Mouse (Mus musculus): ENCODE results near the gene Tmem51. TPM values are rescaled to one million over a fixed set of nuclear protein-coding genes. Genes with fewer than 3 reads are reported as not detected.

Gene Tmem51
- polyA plus RNA-seq, 1 experiment from 2014 or later: 12.3 TPM

DNA sequence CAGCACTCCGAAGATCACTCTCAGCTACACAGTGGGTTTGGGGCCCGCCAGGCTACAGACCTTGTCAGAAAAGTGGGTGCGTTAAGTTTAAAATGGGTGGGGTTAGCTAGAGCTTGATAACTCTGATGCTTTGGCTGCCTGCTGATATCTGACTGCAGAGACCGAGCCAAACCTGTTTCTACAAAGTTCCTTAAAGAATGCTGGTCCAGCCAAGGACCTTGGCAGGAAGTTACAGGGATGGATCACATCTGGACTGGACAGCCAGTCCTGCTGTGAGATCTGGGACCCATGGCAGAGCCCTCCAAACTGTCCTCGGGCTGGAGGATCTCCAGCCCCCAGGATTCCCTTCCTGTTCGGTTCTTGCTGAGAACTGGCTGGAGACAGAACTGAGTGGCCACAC is 18.3 kb downstream of the Tmem51 start:
- Histone ChIP-seq H3K4me2 (no peak overlapping the region), H3K27ac (ENCODE audit: low read depth, low read length) (no peak overlapping the region), H3K9me3 (ENCODE audit: control insufficient read depth, low read length) (no peaks in the 10 kb centered on the region), H3K36me3 (ENCODE audit: control insufficient read depth, insufficient read depth, low read length) (no peaks in the 10 kb centered on the region), H3K4me1 (ENCODE audit: control insufficient read depth, insufficient read depth, low read length) (peaks cover 8% of the 10 kb centered on the region), H3K9ac (ENCODE audit: low read length) (no peak overlapping the region), H3K27me3 (ENCODE audit: control insufficient read depth, insufficient read depth, low read length) (peaks cover 7% of the 10 kb centered on the region; the same call in 1 of the 2 replicates), H3K4me3 (ENCODE audit: low read depth, low read length) (no peak overlapping the region)
- ATAC-seq (ENCODE audit: low FRiP score) (no peak), DNase-seq (ENCODE audit: low spot score, missing footprints) (no peak)
- WGBS: 78% methylated on average over 6 of the region's 6 CpGs

GRCm38 (mm10) chr4:142065270-142065669 is 18.8 kb downstream of the Tmem51 start:
- Histone ChIP-seq H3K36me3 (ENCODE audit: control insufficient read depth, insufficient read depth, low read length) (no peaks in the 10 kb centered on the region), H3K4me3 (ENCODE audit: low read depth, low read length) (no peak overlapping the region), H3K9ac (ENCODE audit: low read length) (no peak overlapping the region), H3K27ac (ENCODE audit: low read depth, low read length) (no peak overlapping the region), H3K27me3 (ENCODE audit: control insufficient read depth, insufficient read depth, low read length) (peaks cover 4% of the 10 kb centered on the region; the same call in 1 of the 2 replicates), H3K4me1 (ENCODE audit: control insufficient read depth, insufficient read depth, low read length) (peaks cover 8% of the 10 kb centered on the region), H3K4me2 (no peak overlapping the region), H3K9me3 (ENCODE audit: control insufficient read depth, low read length) (no peaks in the 10 kb centered on the region)
- WGBS: 74% methylated on average over 8 of the region's 8 CpGs
- no peak for DNase-seq (ENCODE audit: low spot score, missing footprints)
- no peak for ATAC-seq (ENCODE audit: low FRiP score)

DNA sequence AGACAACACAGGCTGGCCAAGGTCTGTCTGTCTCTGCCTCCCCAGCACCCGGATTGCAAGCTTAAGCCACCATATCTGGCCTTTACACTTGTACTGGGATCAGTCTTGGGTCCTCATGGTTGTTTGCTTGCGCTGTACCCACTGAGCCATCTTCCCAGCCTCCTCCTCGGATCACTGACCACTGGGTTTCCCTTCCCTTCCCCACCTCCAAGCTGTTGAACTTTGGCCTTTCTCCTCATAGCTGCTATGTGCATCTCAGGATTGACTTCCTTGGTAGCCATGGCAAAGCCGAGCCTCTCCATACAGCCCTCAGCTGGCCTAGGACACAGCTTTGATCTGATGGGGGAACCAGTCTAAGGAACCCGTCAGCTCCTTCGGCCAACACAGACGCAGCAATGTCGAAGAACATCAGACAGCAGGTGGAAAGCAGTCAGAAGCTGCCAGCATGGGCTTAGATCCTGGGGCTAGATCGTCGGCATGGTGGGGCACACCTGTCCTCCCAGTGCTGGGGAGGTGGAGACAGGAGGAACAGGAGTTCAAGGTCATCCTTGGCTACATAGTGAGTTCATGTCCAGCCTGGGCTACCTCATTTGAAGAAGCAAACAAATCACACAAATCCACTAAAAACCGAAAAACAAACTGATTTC is 19.4 kb downstream of the Tmem51 start:
- WGBS: 86% methylated on average over 11 of the region's 11 CpGs
- Histone ChIP-seq H3K4me1 (ENCODE audit: control insufficient read depth, insufficient read depth, low read length) (peaks cover 8% of the 10 kb centered on the region), H3K4me3 (ENCODE audit: low read depth, low read length) (no peak overlapping the region), H3K36me3 (ENCODE audit: control insufficient read depth, insufficient read depth, low read length) (no peaks in the 10 kb centered on the region), H3K27ac (ENCODE audit: low read depth, low read length) (no peak overlapping the region), H3K4me2 (no peak overlapping the region), H3K9me3 (ENCODE audit: control insufficient read depth, low read length) (no peaks in the 10 kb centered on the region), H3K9ac (ENCODE audit: low read length) (no peak overlapping the region), H3K27me3 (ENCODE audit: control insufficient read depth, insufficient read depth, low read length) (peaks cover 3% of the 10 kb centered on the region; the same call in 1 of the 2 replicates)
- DNase-seq (ENCODE audit: low spot score, missing footprints) (no peak), ATAC-seq (ENCODE audit: low FRiP score) (no peak)

DNA sequence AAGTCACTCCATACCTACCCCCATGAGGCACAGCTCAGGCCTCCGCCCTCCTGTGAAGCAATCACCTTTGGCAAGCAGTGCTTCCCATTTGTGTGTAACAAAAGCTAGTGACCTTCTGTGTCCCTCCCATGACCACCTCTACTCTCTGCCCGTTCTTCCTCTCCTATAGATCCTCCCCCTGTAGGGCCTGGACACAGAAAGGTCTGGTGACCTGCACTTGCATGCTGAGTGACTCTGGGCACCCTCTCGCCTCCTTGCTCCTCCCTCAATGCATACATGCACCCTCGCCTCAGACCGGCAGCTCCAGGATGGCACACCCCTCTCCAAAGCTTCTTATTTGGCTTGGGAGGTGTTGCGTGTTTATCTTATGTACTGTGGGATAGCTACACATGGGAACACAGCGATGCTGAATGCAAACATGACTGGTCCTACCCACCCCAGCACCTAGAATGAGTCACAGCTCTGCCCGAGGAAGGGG is 21.0 kb downstream of the Tmem51 start:
- H3K4me1 ChIP-seq (ENCODE audit: control insufficient read depth, insufficient read depth, low read length): no peaks in the 10 kb centered on the region
- no peaks in the 10 kb centered on the region for H3K9me3 ChIP-seq (ENCODE audit: control insufficient read depth, low read length)
- no peak overlapping the region for H3K4me3 ChIP-seq (ENCODE audit: low read depth, low read length)
- ATAC-seq (ENCODE audit: low FRiP score): no peak
- no peak overlapping the region for H3K27ac ChIP-seq (ENCODE audit: low read depth, low read length)
- no peaks in the 10 kb centered on the region for H3K36me3 ChIP-seq (ENCODE audit: control insufficient read depth, insufficient read depth, low read length)
- DNase-seq (ENCODE audit: low spot score, missing footprints): no peak
- no peak overlapping the region for H3K4me2 ChIP-seq
- WGBS: 87% methylated on average over 8 of the region's 8 CpGs
- H3K27me3 ChIP-seq (ENCODE audit: control insufficient read depth, insufficient read depth, low read length): no peaks in the 10 kb centered on the region
- no peak overlapping the region for H3K9ac ChIP-seq (ENCODE audit: low read length)

GRCm38 (mm10) chr4:142061485-142062240 is 22.4 kb downstream of the Tmem51 start:
- Histone ChIP-seq H3K36me3 (ENCODE audit: control insufficient read depth, insufficient read depth, low read length) (no peaks in the 10 kb centered on the region), H3K27me3 (ENCODE audit: control insufficient read depth, insufficient read depth, low read length) (no peaks in the 10 kb centered on the region), H3K4me3 (ENCODE audit: low read depth, low read length) (no peak overlapping the region), H3K9me3 (ENCODE audit: control insufficient read depth, low read length) (no peaks in the 10 kb centered on the region), H3K27ac (ENCODE audit: low read depth, low read length) (no peak overlapping the region), H3K4me1 (ENCODE audit: control insufficient read depth, insufficient read depth, low read length) (no peaks in the 10 kb centered on the region), H3K4me2 (no peak overlapping the region), H3K9ac (ENCODE audit: low read length) (no peak overlapping the region)
- no peak for DNase-seq (ENCODE audit: low spot score, missing footprints)
- no peak for ATAC-seq (ENCODE audit: low FRiP score)
- 78% methylated on average over 23 of the region's 23 CpGs for WGBS

GRCm38 (mm10) chr4:142060455-142061378 is 23.4 kb downstream of the Tmem51 start:
- Histone ChIP-seq H3K9me3 (ENCODE audit: control insufficient read depth, low read length) (no peaks in the 10 kb centered on the region), H3K4me3 (ENCODE audit: low read depth, low read length) (no peak overlapping the region), H3K4me1 (ENCODE audit: control insufficient read depth, insufficient read depth, low read length) (no peaks in the 10 kb centered on the region), H3K36me3 (ENCODE audit: control insufficient read depth, insufficient read depth, low read length) (no peaks in the 10 kb centered on the region), H3K27ac (ENCODE audit: low read depth, low read length) (no peak overlapping the region), H3K9ac (ENCODE audit: low read length) (no peak overlapping the region), H3K4me2 (no peak overlapping the region), H3K27me3 (ENCODE audit: control insufficient read depth, insufficient read depth, low read length) (no peaks in the 10 kb centered on the region)
- WGBS: 61% methylated on average over 18 of the region's 18 CpGs
- DNase-seq (ENCODE audit: low spot score, missing footprints): no peak
- no peak for ATAC-seq (ENCODE audit: low FRiP score)

DNA sequence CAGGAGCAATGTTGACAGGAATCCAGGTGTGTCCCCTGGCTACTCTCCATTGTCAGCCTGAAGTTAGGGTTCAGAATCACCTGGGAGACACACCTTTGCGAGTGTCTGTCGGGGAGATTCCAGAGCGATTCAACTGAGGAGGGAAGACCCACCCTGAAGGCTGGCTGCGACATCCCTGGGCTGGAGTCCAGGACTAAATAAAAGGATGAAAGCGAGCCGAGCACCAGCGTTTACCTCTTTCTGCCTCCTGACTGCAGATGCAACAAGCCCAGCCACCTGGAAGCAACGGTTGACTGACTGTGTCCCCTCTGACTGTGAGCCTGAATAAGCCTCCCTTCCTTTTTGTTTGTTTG is 24.3 kb downstream of the Tmem51 start:
- Histone ChIP-seq H3K4me1 (ENCODE audit: control insufficient read depth, insufficient read depth, low read length) (no peaks in the 10 kb centered on the region), H3K9me3 (ENCODE audit: control insufficient read depth, low read length) (no peaks in the 10 kb centered on the region), H3K27me3 (ENCODE audit: control insufficient read depth, insufficient read depth, low read length) (no peaks in the 10 kb centered on the region), H3K4me2 (no peak overlapping the region), H3K9ac (ENCODE audit: low read length) (no peak overlapping the region), H3K4me3 (ENCODE audit: low read depth, low read length) (no peak overlapping the region), H3K36me3 (ENCODE audit: control insufficient read depth, insufficient read depth, low read length) (no peaks in the 10 kb centered on the region), H3K27ac (ENCODE audit: low read depth, low read length) (no peak overlapping the region)
- WGBS: 86% methylated on average over 8 of the region's 8 CpGs
- ATAC-seq (ENCODE audit: low FRiP score) (no peak), DNase-seq (ENCODE audit: low spot score, missing footprints) (no peak)

GRCm38 (mm10) chr4:142059113-142059840 is 24.8 kb downstream of the Tmem51 start:
- Histone ChIP-seq H3K27ac (ENCODE audit: low read depth, low read length) (no peak overlapping the region), H3K4me1 (ENCODE audit: control insufficient read depth, insufficient read depth, low read length) (no peaks in the 10 kb centered on the region), H3K27me3 (ENCODE audit: control insufficient read depth, insufficient read depth, low read length) (no peaks in the 10 kb centered on the region), H3K9me3 (ENCODE audit: control insufficient read depth, low read length) (no peaks in the 10 kb centered on the region), H3K4me3 (ENCODE audit: low read depth, low read length) (no peak overlapping the region), H3K4me2 (no peak overlapping the region), H3K36me3 (ENCODE audit: control insufficient read depth, insufficient read depth, low read length) (no peaks in the 10 kb centered on the region), H3K9ac (ENCODE audit: low read length) (no peak overlapping the region)
- 75% methylated on average over 13 of the region's 13 CpGs for WGBS
- no peak for DNase-seq (ENCODE audit: low spot score, missing footprints)
- ATAC-seq (ENCODE audit: low FRiP score): no peak

Measured in midbrain, embryonic 11.5 days (tissue).